Mouse (Mus musculus) liver, embryonic 14.5 days (tissue): ENCODE data around the gene Ube2f. TPM values are rescaled to one million over a fixed set of nuclear protein-coding genes. Genes with fewer than 3 reads are reported as not detected.
A peak's percentile ranks its signal among the peaks of the same experiment; 100 is the strongest.

ENCODE experiments used
- ATAC-seq: fragments of 200-750 bp; cut with Nextera tagmentation; 2 replicates; pipeline ENCODE4 v1.8.0; 2017; ENCODE audit warnings: moderate number of reproducible peaks, mild to moderate bottlenecking, moderate library complexity; ENCODE audit not compliant: insufficient read depth
- DNase-seq, 3 experiments: peaks; one replicate each; pipeline ENCODE4 v3.0.0-alpha.2; 2012 to 2013; ENCODE audit warnings: low read depth in 3 of 3, low spot score in 3 of 3
- H3K27ac ChIP-seq: fragments of 300-500 bp; sonication (generic); 2 replicates; pipeline ENCODE4 v1.5.1; 2014; ENCODE audit warnings: moderate library complexity, mild to moderate bottlenecking, control low read depth, inconsistent platforms
- H3K27me3 ChIP-seq: fragments of 300-500 bp; sonication (generic); 2 replicates; pipeline ENCODE4 v1.6.1; 2014; ENCODE audit warnings: mild to moderate bottlenecking, low read length, moderate library complexity; ENCODE audit not compliant: control insufficient read depth, insufficient read depth
- H3K36me3 ChIP-seq: fragments of 300-500 bp; sonication (generic); replicated peaks from 2 replicates; pipeline ENCODE4 v1.6.1; 2014; ENCODE audit warnings: low read depth; ENCODE audit not compliant: control insufficient read depth, insufficient read depth
- H3K4me1 ChIP-seq, 2 experiments: fragments of 200-500 bp in 1 of 2; fragments of 300-500 bp in 1 of 2; sonication (generic) in 1 of 2; replicated peaks; 2 replicates each; pipeline ENCODE4 v1.6.1; 2012 to 2014; ENCODE audit warnings: antibody characterized with exemption in 1 of 2, inconsistent platforms in 1 of 2, low read length in 1 of 2; ENCODE audit not compliant: control insufficient read depth in 2 of 2, insufficient read depth in 2 of 2
- H3K4me2 ChIP-seq: fragments of 300-500 bp; sonication (generic); 2 replicates; pipeline ENCODE4 v1.6.1; 2014; ENCODE audit warnings: low read depth, mild to moderate bottlenecking, control low read depth, moderate library complexity
- H3K4me3 ChIP-seq, 2 experiments: fragments of 200-500 bp in 1 of 2; fragments of 300-500 bp in 1 of 2; sonication (generic) in 1 of 2; 2 replicates each; pipeline ENCODE4 v1.5.1; 2012 to 2014; ENCODE audit warnings: low read depth in 2 of 2, low read length in 2 of 2, mild to moderate bottlenecking in 2 of 2, control low read depth in 1 of 2, inconsistent platforms in 1 of 2, moderate library complexity in 1 of 2; ENCODE audit not compliant: insufficient read depth in 1 of 2
- H3K9ac ChIP-seq: fragments of 300-500 bp; sonication (generic); replicated peaks from 2 replicates; pipeline ENCODE4 v1.6.1; 2014; ENCODE audit warnings: mild to moderate bottlenecking, control low read depth, moderate library complexity
- H3K9me3 ChIP-seq: fragments of 300-500 bp; sonication (generic); 2 replicates; pipeline ENCODE4 v1.6.1; 2016; ENCODE audit warnings: low read length, mixed read lengths; ENCODE audit not compliant: control insufficient read depth
- CTCF ChIP-seq: IDR thresholded peaks from 2 replicates; pipeline ENCODE4 v1.5.1; 2016; ENCODE audit warnings: antibody characterized with exemption, low read depth, control low read depth
- EP300 ChIP-seq: IDR thresholded peaks from 2 replicates; pipeline ENCODE4 v1.6.1; 2016; ENCODE audit warnings: antibody characterized with exemption, low read depth
- WGBS: fragments of 180-500 bp; shearing (Covaris S2); extraction: QIAGEN DNeasy Blood & Tissue Kit; methylation state at CpG from one replicate; pipeline ENCODE4 v1.1.7; 2014; ENCODE audit not compliant: insufficient replicate concordance; 5-methylcytosine and 5-hydroxymethylcytosine counted together
- polyA plus RNA-seq, 2 experiments: library from polyadenylated mRNA; depleted of rRNA in 1 of 2; stranded (reverse) in 1 of 2; unstranded in 1 of 2; fragments of >200 nt; fragmentation: Nextera tagmentation in 1 of 2; extraction: Ambion mirVana in 1 of 2; gene quantifications; 2 replicates each; pipeline versions ENCODE4 v1.2.1 to v1.2.3; 2012 to 2014

The Ube2f gene
- polyA plus RNA-seq, 2 experiments, result 41.1 to 58.3 TPM

GRCm38 (mm10) chr1:91276581-91276980 lies 26.5 kb downstream of the Ube2f start:
- 88% methylated on average over 4 of the region's 4 CpGs for WGBS
- H3K9me3 ChIP-seq, result no peaks in the 10 kb centered on the region
- DNase-seq (no peak), ATAC-seq (no peak)
- TF ChIP-seq CTCF (no peak), EP300 (no peak)
- peaks cover 4 to 11% of the 10 kb centered on the region in 2 experiments; a peak in 3 of 4 replicates for H3K4me1 ChIP-seq
- no peak overlapping the region for H3K9ac ChIP-seq
- H3K27me3 ChIP-seq, result no peaks in the 10 kb centered on the region
- H3K27ac ChIP-seq, result no peak overlapping the region
- H3K4me2 ChIP-seq, result no peak overlapping the region
- no peak overlapping the region for H3K4me3 ChIP-seq
- H3K36me3 ChIP-seq, result peaks cover 28% of the 10 kb centered on the region

DNA sequence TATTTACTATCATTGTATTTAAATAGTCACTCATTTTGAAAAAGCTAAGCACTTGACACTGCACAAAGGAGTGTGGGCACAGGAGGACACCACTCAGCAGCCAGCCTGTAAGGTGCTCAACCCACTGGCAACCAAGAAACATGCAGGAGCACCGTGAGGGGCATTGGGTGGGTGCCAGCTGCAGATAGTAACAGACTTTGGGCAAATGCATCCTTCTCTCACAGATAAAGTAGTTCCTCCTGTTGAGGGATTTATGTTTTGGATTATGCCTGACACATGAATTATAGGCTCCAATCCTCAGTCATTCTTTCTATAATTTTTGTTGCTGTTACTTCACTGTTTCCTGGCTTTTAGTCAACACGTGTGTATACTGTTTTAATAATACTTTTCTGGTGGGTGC lies 27.4 kb downstream of the Ube2f start:
- WGBS, result 72% methylated on average over 2 of the region's 2 CpGs
- Histone ChIP-seq H3K4me3 (no peak overlapping the region), H3K27ac (no peak overlapping the region), H3K4me1 (peaks cover 4 to 11% of the 10 kb centered on the region in 2 experiments; a peak in 3 of 4 replicates), H3K9me3 (no peaks in the 10 kb centered on the region), H3K9ac (no peak overlapping the region), H3K36me3 (peaks cover 28% of the 10 kb centered on the region), H3K4me2 (no peak overlapping the region), H3K27me3 (no peaks in the 10 kb centered on the region)
- DNase-seq (no peak), ATAC-seq (no peak)
- TF ChIP-seq CTCF (no peak), EP300 (no peak)

DNA sequence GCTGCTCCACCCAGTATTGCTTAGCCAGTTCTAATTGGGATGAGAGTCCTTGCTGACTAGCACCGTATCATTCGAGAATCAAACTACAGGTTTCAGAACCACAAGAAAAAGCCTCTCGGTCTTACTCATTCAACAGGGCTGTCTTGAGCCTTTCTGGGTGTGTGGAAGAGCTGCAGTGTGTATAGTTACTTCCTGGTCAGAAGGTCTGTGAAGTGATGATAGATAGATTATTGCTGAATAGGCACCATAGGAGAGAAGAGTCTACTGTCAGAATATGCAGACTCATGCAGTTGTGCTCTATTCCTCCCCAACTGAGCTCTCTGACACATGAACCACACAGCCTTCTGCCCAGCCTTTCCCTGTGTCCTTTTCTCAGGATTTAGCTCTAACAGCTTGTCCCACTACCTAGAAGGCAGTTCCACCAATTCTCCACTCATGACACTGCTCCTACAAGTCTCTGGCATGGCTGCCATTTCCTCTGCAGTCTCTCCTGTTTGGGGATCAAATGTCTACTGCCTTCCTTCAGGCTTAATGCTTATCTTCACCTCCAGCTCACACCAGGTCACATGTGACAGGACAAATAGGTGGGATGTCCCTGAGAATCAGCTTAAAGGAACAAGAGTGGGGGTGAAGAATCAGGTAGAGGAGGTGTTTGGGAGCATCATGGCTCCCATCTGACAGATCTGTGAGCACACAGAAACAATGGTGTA lies 28.5 kb downstream of the Ube2f start:
- Histone ChIP-seq H3K27me3 (no peaks in the 10 kb centered on the region), H3K4me1 (peaks cover 4 to 11% of the 10 kb centered on the region in 2 experiments; a peak in 3 of 4 replicates), H3K9ac (no peak overlapping the region; the same call in 1 of the 2 replicates), H3K4me3 (no peak overlapping the region), H3K9me3 (no peaks in the 10 kb centered on the region), H3K36me3 (peaks cover 28% of the 10 kb centered on the region), H3K4me2 (peak overlapping the region; percentile 28), H3K27ac (peak overlapping the region; percentile 77)
- ATAC-seq (peak; percentile 87), DNase-seq (no peak)
- TF ChIP-seq CTCF, result no peak
- TF ChIP-seq EP300, result peak; percentile 30; the same call in 1 of the 2 replicates
- WGBS, result 75% methylated on average over 3 of the region's 3 CpGs

- Histone ChIP-seq H3K4me1 (peaks cover 4 to 11% of the 10 kb centered on the region in 2 experiments; a peak in 3 of 4 replicates), H3K9ac (no peak overlapping the region), H3K36me3 (peaks cover 28% of the 10 kb centered on the region), H3K4me2 (peak overlapping the region; percentile 28; the same call in 1 of the 2 replicates), H3K27ac (peak overlapping the region; percentile 77), H3K27me3 (no peaks in the 10 kb centered on the region), H3K9me3 (no peaks in the 10 kb centered on the region), H3K4me3 (no peak overlapping the region)
- 56% methylated on average over 1 of the region's 1 CpGs for WGBS
- DNase-seq (no peak), ATAC-seq (no peak)
- TF ChIP-seq EP300 (no peak), CTCF (no peak)
These were observed 29.0 kb downstream of the Ube2f start for GRCm38 (mm10) chr1:91279126-91279525.

- H3K27ac ChIP-seq, result no peak overlapping the region
- 89% methylated on average over 1 of the region's 1 CpGs for WGBS
- H3K9me3 ChIP-seq, result no peaks in the 10 kb centered on the region
- no peak for DNase-seq
- H3K27me3 ChIP-seq, result no peaks in the 10 kb centered on the region
- H3K4me2 ChIP-seq, result no peak overlapping the region
- no peak for TF ChIP-seq CTCF
- TF ChIP-seq EP300, result no peak
- H3K9ac ChIP-seq, result no peak overlapping the region
- no peak for ATAC-seq
- peaks cover 32% of the 10 kb centered on the region for H3K36me3 ChIP-seq
- H3K4me3 ChIP-seq, result no peak overlapping the region
- H3K4me1 ChIP-seq, result peaks cover 4 to 11% of the 10 kb centered on the region in 2 experiments; a peak in 3 of 4 replicates
These were observed 32.5 kb downstream of the Ube2f start for GRCm38 (mm10) chr1:91282582-91282981.
